Mouse (Mus musculus): Measurements from ENCODE around the gene Scamp5. TPM values are rescaled to one million over a fixed set of nuclear protein-coding genes. Genes with fewer than 3 reads are reported as not detected.

Scamp5 gene
- polyA plus RNA-seq, 1 experiment = 353 TPM

DNA sequence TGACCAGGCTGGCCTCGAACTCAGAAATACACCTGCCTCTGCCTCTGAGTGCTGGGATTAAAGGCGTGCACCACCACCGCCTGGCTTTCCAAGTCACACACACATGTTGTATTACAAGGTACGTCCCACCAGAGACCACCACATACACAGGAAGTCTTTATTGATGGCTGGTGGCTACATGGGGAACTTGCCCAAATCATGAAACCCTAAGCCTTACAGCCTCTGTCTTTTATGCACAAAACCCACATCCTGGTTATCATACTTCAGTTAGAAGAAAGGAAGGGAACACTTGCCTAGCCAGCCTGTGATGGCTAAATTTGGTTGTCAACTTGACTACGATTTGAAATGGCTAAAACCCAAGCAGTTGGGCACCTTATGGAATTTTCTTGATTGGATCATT is 63.8 kb downstream of the Scamp5 start:
- Histone ChIP-seq H3K27ac (ENCODE audit: insufficient read depth, low read length) (no peak overlapping the region), H3K4me1 (ENCODE audit: control insufficient read depth, insufficient read depth, low read length) (no peaks in the 10 kb centered on the region), H3K4me3 (replicated peaks; ENCODE audit: insufficient read depth, low read depth, low read length) (no peak overlapping the region), H3K27me3 (ENCODE audit: control insufficient read depth, insufficient read depth, low read length) (no peaks in the 10 kb centered on the region)
- no peak for DNase-seq
- WGBS = 89% methylated on average over 5 of the region's 5 CpGs
- no peak for TF ChIP-seq CTCF (IDR thresholded peaks at IDR 0.05; ENCODE audit: borderline replicate concordance, insufficient read depth, low read depth, low read length)
- TF ChIP-seq POLR2A (IDR thresholded peaks at IDR 0.05; ENCODE audit: borderline replicate concordance, insufficient read depth, low read length) = no peak

DNA sequence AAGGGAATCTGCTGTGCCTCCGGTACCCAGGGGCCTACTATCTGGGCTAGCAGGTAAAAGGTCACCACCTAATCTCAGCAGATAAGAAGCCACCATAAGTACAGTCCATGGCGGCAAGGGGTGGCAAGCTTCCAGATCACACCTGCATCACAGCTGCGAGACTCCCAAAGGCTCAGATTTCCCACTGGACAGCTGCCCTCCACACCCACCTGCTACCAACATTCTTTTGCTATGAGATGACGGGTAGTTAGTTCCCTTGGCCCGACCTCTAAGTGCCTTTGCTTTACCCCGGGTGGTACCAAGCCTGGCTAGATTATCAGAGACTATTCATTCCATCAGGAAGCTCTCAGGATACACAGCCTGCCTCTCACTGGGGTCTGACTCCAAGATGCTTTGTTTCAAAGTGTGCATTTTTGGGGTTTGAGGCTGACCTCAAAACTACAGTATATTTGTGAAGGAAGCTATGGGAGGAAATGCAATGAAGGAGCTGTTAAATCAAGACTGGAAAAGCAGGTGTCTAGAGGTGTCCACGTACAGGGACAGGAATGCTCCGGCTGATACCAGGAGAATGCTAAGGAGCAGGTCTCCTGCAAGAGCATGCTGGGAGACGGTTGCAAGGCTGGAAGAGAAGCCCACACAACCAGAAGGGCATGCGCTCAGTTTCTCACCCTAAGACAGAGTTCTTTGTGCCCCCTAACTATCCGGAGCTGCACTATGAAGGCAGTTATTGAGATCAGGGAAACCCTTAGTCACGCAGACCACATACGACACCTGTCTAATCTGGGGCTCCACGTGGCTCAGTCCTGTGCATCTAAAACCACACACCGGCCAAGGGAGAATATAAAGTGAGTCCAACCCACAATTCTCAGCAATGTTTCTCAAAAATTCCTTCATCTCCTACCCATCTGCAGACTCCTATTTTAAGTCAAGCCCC is 65.3 kb downstream of the Scamp5 start:
- Histone ChIP-seq H3K27me3 (ENCODE audit: control insufficient read depth, insufficient read depth, low read length) (no peaks in the 10 kb centered on the region), H3K27ac (ENCODE audit: insufficient read depth, low read length) (no peak overlapping the region), H3K4me3 (replicated peaks; ENCODE audit: insufficient read depth, low read depth, low read length) (no peak overlapping the region), H3K4me1 (ENCODE audit: control insufficient read depth, insufficient read depth, low read length) (no peaks in the 10 kb centered on the region)
- no peak for TF ChIP-seq CTCF (IDR thresholded peaks at IDR 0.05; ENCODE audit: borderline replicate concordance, insufficient read depth, low read depth, low read length)
- WGBS = 84% methylated on average over 15 of the region's 15 CpGs
- no peak for DNase-seq

DNA sequence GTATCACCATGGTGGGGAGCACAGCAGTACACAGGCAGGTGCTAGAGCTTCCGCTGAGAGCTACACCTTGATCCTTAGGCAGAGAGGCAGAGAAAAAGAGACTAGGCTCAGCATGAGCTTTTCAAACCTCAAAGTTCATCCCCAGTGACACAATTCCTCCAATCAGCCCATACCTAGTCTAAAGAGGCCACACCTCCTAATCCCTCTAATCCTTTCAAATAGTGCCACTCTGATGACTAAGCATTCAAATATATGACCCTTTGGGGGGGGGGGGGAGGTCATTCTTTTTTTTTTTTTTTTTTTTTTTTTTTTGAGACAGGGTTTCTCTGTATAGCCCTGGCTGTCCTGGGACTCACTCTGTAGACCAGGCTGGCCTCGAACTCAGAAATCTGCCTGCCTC is 69.1 kb downstream of the Scamp5 start:
- no peaks in the 10 kb centered on the region for H3K27me3 ChIP-seq (ENCODE audit: control insufficient read depth, insufficient read depth, low read length)
- TF ChIP-seq POLR2A (IDR thresholded peaks at IDR 0.05; ENCODE audit: borderline replicate concordance, insufficient read depth, low read length) = no peak
- TF ChIP-seq CTCF (IDR thresholded peaks at IDR 0.05; ENCODE audit: borderline replicate concordance, insufficient read depth, low read depth, low read length) = no peak
- WGBS = 98% methylated on average over 2 of the region's 2 CpGs
- no peak overlapping the region for H3K27ac ChIP-seq (ENCODE audit: insufficient read depth, low read length)
- no peaks in the 10 kb centered on the region for H3K4me1 ChIP-seq (ENCODE audit: control insufficient read depth, insufficient read depth, low read length)
- no peak overlapping the region for H3K4me3 ChIP-seq (replicated peaks; ENCODE audit: insufficient read depth, low read depth, low read length)
- DNase-seq = no peak

DNA sequence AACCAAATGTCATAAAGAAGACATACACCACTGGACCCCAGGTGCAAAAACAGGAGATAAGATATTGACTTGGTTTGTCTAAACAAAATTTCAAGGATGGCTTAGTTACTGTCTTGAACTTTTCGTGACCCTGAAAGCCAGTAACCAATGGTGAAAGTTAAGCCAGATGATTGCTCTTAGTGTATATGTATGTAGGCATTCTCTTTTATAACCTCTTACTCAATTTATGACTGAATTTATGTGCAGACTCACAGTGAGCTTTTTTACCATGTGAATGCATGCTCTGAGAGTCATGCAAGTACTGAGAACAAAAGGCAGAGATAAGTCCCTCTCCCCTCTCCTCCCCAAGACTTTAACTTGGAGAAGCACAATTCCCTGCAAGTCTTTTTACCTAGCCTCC is 75.0 kb downstream of the Scamp5 start:
- no peaks in the 10 kb centered on the region for H3K27me3 ChIP-seq (ENCODE audit: control insufficient read depth, insufficient read depth, low read length)
- no peaks in the 10 kb centered on the region for H3K4me1 ChIP-seq (ENCODE audit: control insufficient read depth, insufficient read depth, low read length)
- 97% methylated on average over 1 of the region's 1 CpGs for WGBS
- TF ChIP-seq POLR2A (IDR thresholded peaks at IDR 0.05; ENCODE audit: borderline replicate concordance, insufficient read depth, low read length) (no peak), CTCF (IDR thresholded peaks at IDR 0.05; ENCODE audit: borderline replicate concordance, insufficient read depth, low read depth, low read length) (no peak)
- no peak for DNase-seq
- no peak overlapping the region for H3K4me3 ChIP-seq (replicated peaks; ENCODE audit: insufficient read depth, low read depth, low read length)
- no peak overlapping the region for H3K27ac ChIP-seq (ENCODE audit: insufficient read depth, low read length)

Other genes with a start within 250 kb of the Scamp5 start
- not detected in 2 replicates for gene Trcg1, start 231.5 kb downstream of the Scamp5 start, polyA plus RNA-seq (2012; rRNA removed)
- 4.9 and 6.0 TPM in 2 replicates for gene 1700017B05Rik, start 205.4 kb downstream of the Scamp5 start, polyA plus RNA-seq (2012; rRNA removed)
- 20.2 and 21.2 TPM in 2 replicates for gene Ppcdc, start 27.9 kb downstream of the Scamp5 start, polyA plus RNA-seq (2012; rRNA removed)
- gene Rpp25, start 36.0 kb upstream of the Scamp5 start, polyA plus RNA-seq (2012; rRNA removed) = 8.0 and 11.1 TPM in 2 replicates
- gene Cox5a, start 53.2 kb upstream of the Scamp5 start, polyA plus RNA-seq (2012; rRNA removed) = 554 and 607 TPM in 2 replicates
- gene Fam219b, start 69.5 kb upstream of the Scamp5 start, polyA plus RNA-seq (2012; rRNA removed) = 10.9 and 11.0 TPM in 2 replicates
- 86.5 and 95.1 TPM in 2 replicates for gene Mpi, start 84.7 kb upstream of the Scamp5 start, polyA plus RNA-seq (2012; rRNA removed)
- 35.5 and 38.8 TPM in 2 replicates for gene Scamp2, start 92.9 kb upstream of the Scamp5 start, polyA plus RNA-seq (2012; rRNA removed)
- gene Ulk3, start 121.4 kb upstream of the Scamp5 start, polyA plus RNA-seq (2012; rRNA removed) = 39.5 and 40.3 TPM in 2 replicates
- 1.4 and 1.5 TPM in 2 replicates for gene Cplx3, start 138.2 kb upstream of the Scamp5 start, polyA plus RNA-seq (2012; rRNA removed)
- 0.06 TPM in 1 of 2 replicates, not detected in the other for gene Lman1l, start 152.7 kb upstream of the Scamp5 start, polyA plus RNA-seq (2012; rRNA removed)
- gene Csk, start 185.6 kb upstream of the Scamp5 start, polyA plus RNA-seq (2012; rRNA removed) = 45.5 and 57.2 TPM in 2 replicates
- not detected in 2 replicates for gene Cyp1a2, start 215.6 kb upstream of the Scamp5 start, polyA plus RNA-seq (2012; rRNA removed)
- gene Cyp1a1, start 219.9 kb upstream of the Scamp5 start, polyA plus RNA-seq (2012; rRNA removed) = 0.10 and 0.11 TPM in 2 replicates
- gene Edc3, start 240.5 kb upstream of the Scamp5 start, polyA plus RNA-seq (2012; rRNA removed) = 16.1 TPM in 2 replicates

All from cerebellum, adult 2 months (tissue).